Mouse (Mus musculus) limb, embryonic 14.5 days (tissue): ENCODE data around the gene Cdc37. TPM values are rescaled to one million over a fixed set of nuclear protein-coding genes. Genes with fewer than 3 reads are reported as not detected.

Experiments
- ATAC-seq: fragments of 200-750 bp; cut with Nextera tagmentation; 2 replicates; pipeline ENCODE4 v1.8.0; 2017; ENCODE audit warnings: low read depth, moderate number of reproducible peaks, moderate TSS enrichment; ENCODE audit not compliant: low FRiP score
- DNase-seq: peaks from one replicate; pipeline ENCODE4 v3.0.0-alpha.2; 2015; ENCODE audit warnings: low spot score
- H3K27ac ChIP-seq: fragments of 300-500 bp; sonication (generic); replicated peaks from 2 replicates; pipeline ENCODE4 v1.5.1; 2014; ENCODE audit warnings: low read depth, mild to moderate bottlenecking, low read length, moderate library complexity, mixed read lengths
- H3K27me3 ChIP-seq: fragments of 300-500 bp; sonication (generic); 2 replicates; pipeline ENCODE4 v1.6.1; 2014; ENCODE audit warnings: low read length, mixed read lengths; ENCODE audit not compliant: control insufficient read depth, insufficient read depth
- H3K36me3 ChIP-seq: fragments of 300-500 bp; sonication (generic); 2 replicates; pipeline ENCODE4 v1.6.1; 2014; ENCODE audit warnings: mild to moderate bottlenecking, low read length, moderate library complexity, mixed read lengths; ENCODE audit not compliant: control insufficient read depth, insufficient read depth
- H3K4me1 ChIP-seq: fragments of 300-500 bp; sonication (generic); 2 replicates; pipeline ENCODE4 v1.6.1; 2014; ENCODE audit warnings: antibody characterized with exemption, low read length, mixed read lengths; ENCODE audit not compliant: control insufficient read depth, insufficient read depth
- H3K4me2 ChIP-seq: fragments of 300-500 bp; sonication (generic); replicated peaks from 2 replicates; pipeline ENCODE4 v1.6.1; 2014; ENCODE audit warnings: low read depth, mild to moderate bottlenecking, low read length, moderate library complexity; ENCODE audit not compliant: severe bottlenecking
- H3K4me3 ChIP-seq: fragments of 300-500 bp; sonication (generic); replicated peaks from 2 replicates; pipeline ENCODE4 v1.5.1; 2014; ENCODE audit warnings: low read length
- H3K9ac ChIP-seq: fragments of 300-500 bp; sonication (generic); 2 replicates; pipeline ENCODE4 v1.6.1; 2014; ENCODE audit warnings: mild to moderate bottlenecking, low read depth, low read length, moderate library complexity; ENCODE audit not compliant: severe bottlenecking
- H3K9me3 ChIP-seq: fragments of 300-500 bp; sonication (generic); 2 replicates; pipeline ENCODE4 v1.6.1; 2016; ENCODE audit warnings: low read length; ENCODE audit not compliant: control insufficient read depth
- POLR2A ChIP-seq: fragments of 200-500 bp; IDR thresholded peaks from 2 replicates; pipeline ENCODE4 v1.8.0; 2012; ENCODE audit warnings: inconsistent platforms, mild to moderate bottlenecking, moderate library complexity, borderline replicate concordance; ENCODE audit not compliant: insufficient read depth, insufficient read length; ENCODE audit errors: extremely low read depth
- WGBS: fragments of 180-500 bp; shearing (Covaris S2); extraction: QIAGEN DNeasy Blood & Tissue Kit; methylation state at CpG from one replicate; pipeline ENCODE4 v1.1.7; 2014; 5-methylcytosine and 5-hydroxymethylcytosine counted together
- polyA plus RNA-seq, 2 experiments: library from polyadenylated mRNA; depleted of rRNA in 1 of 2; stranded (reverse) in 1 of 2; unstranded in 1 of 2; fragments of >200 nt; fragmentation: Nextera tagmentation in 1 of 2; extraction: Ambion mirVana in 1 of 2; gene quantifications; 2 replicates each; pipeline versions ENCODE4 v1.2.1 to v1.2.3; 2012 to 2014

Gene Cdc37
- polyA plus RNA-seq, 2 experiments: 257 to 292 TPM

DNA sequence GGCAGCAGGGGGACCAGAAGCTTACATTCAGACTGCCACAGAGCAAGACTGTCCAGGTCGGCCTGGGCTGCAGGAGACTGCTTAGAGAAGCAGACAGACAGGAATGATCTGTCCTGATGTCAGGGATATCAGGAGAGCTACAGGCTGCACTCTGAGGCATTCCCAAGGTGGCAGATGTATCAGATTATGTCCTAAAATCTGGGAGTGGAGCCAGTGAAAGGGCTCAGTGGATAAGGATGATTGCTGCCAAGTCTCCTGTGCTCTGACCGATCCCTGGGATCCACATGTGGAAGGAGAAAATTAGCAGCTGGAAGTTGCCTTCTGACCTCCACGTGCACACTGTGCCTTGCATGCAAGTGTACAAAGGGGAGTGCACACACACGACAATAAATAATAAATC, 30.6 kb upstream of the Cdc37 start:
- Histone ChIP-seq H3K36me3 (no peaks in the 10 kb centered on the region), H3K4me2 (no peak overlapping the region), H3K27me3 (0 out of 2 replicates have a peak, but pooled peaks cover 5% of the 10 kb centered on the region), H3K9me3 (no peaks in the 10 kb centered on the region), H3K9ac (no peak overlapping the region), H3K4me3 (no peak overlapping the region), H3K4me1 (peaks cover 9% of the 10 kb centered on the region; the same call in 1 of the 2 replicates), H3K27ac (no peak overlapping the region)
- DNase-seq (no peak), ATAC-seq (no peak)
- TF ChIP-seq POLR2A: no peak
- WGBS: 53% methylated on average over 4 of the region's 4 CpGs

DNA sequence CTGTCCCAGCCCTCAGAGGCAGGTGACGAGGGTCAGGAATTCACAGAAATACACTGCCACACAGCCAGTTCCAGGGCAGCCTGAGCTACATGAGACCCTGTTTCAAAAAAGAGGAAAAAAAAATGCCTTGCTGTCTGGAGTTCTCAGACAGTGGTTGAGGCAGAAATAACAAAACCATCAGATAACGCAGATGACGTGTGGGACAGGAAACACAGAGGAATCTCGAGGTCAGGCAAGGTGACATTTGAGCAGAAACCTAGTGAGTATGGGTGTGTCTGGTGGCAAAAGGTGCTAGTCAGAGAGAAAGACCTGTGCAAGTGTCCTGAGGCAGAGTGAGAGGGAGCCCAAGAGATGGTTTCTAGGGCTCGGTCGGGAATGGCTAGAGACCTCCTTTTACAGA, 22.6 kb upstream of the Cdc37 start:
- no peaks in the 10 kb centered on the region for H3K36me3 ChIP-seq
- WGBS: 74% methylated on average over 6 of the region's 6 CpGs
- no peak for ATAC-seq
- TF ChIP-seq POLR2A: no peak
- H3K4me2 ChIP-seq: no peak overlapping the region
- H3K9ac ChIP-seq: no peak overlapping the region
- peaks cover under 1% of the 10 kb centered on the region; the same call in 1 of the 2 replicates for H3K27me3 ChIP-seq
- H3K9me3 ChIP-seq: no peaks in the 10 kb centered on the region
- H3K4me1 ChIP-seq: peaks cover 13% of the 10 kb centered on the region; the same call in 1 of the 2 replicates
- H3K4me3 ChIP-seq: no peak overlapping the region
- no peak overlapping the region for H3K27ac ChIP-seq
- no peak for DNase-seq

DNA sequence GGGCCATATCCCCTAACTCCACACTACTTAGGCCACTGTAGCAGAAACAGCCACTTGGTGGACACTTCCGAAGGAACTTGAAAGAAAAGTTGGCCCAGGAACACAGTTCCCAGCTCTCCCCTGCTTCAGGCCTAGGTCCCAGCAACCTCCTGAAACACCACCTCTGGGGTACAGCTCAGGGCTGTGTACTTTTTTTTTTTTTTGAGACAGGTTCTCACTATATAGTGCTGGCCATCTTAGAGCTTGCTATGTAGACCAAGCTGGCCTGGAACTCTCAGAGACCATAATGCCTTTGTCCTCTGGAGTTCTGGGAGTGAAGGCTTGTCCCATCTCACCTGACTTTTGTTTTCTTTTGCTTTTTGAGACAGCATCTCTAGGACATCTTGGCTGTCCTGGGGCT, 19.4 kb upstream of the Cdc37 start:
- ATAC-seq (no peak), DNase-seq (no peak)
- TF ChIP-seq POLR2A: no peak
- H3K4me2 ChIP-seq: no peak overlapping the region
- peaks cover 32% of the 10 kb centered on the region for H3K27me3 ChIP-seq
- 57% methylated on average over 1 of the region's 1 CpGs for WGBS
- H3K9ac ChIP-seq: no peak overlapping the region
- H3K9me3 ChIP-seq: no peaks in the 10 kb centered on the region
- no peak overlapping the region for H3K27ac ChIP-seq
- peaks cover 29% of the 10 kb centered on the region for H3K4me1 ChIP-seq
- no peaks in the 10 kb centered on the region for H3K36me3 ChIP-seq
- no peak overlapping the region for H3K4me3 ChIP-seq

DNA sequence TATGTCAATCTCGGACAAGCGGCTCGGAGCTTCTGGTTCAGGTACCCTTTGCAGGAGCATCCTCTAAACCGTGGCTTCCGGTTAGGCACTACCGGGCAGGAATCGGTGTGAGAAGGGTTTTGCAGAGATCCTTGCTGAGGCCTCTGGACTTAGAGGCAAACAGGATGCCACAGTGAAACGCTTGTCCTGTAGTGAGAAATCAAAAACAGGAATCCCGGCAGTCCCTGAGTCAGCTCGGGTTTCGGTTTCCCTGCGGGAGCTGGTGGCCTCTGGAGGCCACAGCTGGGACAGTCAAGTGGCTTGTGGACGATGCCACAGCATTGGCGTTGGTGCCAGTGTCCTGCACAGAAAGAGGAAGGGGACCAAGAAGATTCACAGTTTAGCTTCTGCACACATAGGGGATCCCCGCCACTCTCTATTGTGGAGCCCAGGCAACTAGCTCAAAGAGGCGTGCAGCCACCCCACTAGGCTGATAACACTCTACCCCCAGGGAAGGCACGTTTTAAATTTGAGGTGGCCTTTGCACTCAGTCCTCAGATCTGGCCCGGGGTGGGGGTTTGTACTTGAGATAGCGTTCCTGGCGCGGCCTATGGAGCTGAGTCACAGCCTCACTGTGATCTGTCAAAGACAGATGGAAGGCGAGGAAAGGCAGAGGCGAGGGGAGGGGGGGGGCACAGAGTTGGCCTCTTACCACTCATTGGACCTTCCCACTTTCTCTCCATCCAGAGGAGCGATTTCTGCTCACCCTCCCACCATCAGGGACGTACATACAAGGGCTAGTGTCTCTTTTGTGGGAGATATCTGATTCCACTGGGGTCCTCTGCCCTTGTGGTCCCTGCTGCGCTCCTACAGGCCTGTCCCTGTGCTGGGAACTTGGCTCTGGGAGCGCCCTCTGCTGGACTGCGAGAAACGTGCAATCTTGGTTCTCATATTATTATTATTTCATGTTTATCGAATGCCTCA, 18.7 kb upstream of the Cdc37 start:
- peak overlapping the region; percentile 2; the same call in 1 of the 2 replicates for H3K4me3 ChIP-seq
- H3K36me3 ChIP-seq: no peaks in the 10 kb centered on the region
- peak; percentile 62; the same call in 1 of the 2 replicates for ATAC-seq
- 8% methylated on average over 30 of the region's 30 CpGs for WGBS
- no peak for TF ChIP-seq POLR2A
- H3K9ac ChIP-seq: peak overlapping the region; percentile 28; the same call in 1 of the 2 replicates
- H3K27me3 ChIP-seq: peaks cover 39% of the 10 kb centered on the region
- DNase-seq: peak; percentile 66
- peaks cover 32% of the 10 kb centered on the region for H3K4me1 ChIP-seq
- H3K4me2 ChIP-seq: peak overlapping the region; percentile 36
- no peaks in the 10 kb centered on the region for H3K9me3 ChIP-seq
- peak overlapping the region; percentile 34; the same call in 1 of the 2 replicates for H3K27ac ChIP-seq

DNA sequence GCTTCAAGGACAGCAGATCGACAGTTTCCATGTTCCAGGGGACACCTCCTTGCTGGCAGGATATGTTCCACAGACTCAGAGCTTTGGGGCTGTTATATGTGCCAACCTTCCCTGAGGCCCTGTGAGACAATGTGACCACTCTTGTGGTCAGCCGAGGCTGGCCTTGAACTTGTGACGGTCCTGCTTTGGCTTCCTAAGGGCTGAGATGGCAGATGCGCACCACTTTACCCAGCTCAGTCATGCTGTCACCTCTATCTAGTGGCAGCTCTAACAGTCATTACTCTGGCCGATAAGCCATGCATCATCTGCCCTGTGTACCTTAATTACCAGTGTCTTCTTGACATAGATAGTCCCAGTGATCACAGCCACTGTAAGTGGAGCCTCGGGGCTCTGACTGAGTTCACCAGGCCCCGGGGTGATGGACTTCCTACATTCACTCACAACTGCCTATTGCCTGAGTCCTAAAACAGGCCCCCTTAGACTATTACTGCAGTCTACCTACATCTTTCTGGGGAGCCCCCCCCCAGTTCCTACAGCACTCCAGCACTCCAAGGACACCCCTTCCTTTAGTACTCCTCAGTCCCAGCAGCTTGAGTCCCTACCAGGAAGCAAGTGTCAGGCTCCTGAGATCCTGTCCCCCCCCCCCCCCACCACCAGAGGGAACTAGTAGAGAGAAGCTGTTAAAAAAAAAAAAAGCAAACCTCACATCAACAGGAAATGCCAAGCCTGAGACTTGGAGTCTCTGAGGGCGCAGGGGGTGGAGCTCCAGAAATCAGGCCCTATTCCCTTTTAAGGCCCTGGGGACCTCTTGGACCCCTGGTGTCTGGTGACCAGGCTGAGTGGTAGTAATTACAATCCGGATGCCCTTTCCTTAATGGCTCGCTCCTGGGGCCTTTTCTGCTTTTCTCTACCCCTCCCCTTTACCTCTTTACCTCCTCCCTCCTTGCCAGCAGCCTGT, 17.6 kb upstream of the Cdc37 start:
- Histone ChIP-seq H3K4me3 (0 out of 2 replicates have a peak overlapping the region, but pooled peaks have one; percentile 2), H3K4me2 (peak overlapping the region; percentile 36; the same call in 1 of the 2 replicates), H3K4me1 (peaks cover 32% of the 10 kb centered on the region), H3K9me3 (no peaks in the 10 kb centered on the region), H3K9ac (no peak overlapping the region), H3K36me3 (no peaks in the 10 kb centered on the region), H3K27ac (peak overlapping the region; percentile 21; the same call in 1 of the 2 replicates), H3K27me3 (peaks cover 48% of the 10 kb centered on the region)
- ATAC-seq (no peak), DNase-seq (no peak)
- TF ChIP-seq POLR2A: no peak
- WGBS: 47% methylated on average over 10 of the region's 10 CpGs
